Mouse (Mus musculus): Measurements from ENCODE around the gene Phkb. TPM values are rescaled to one million over a fixed set of nuclear protein-coding genes. Genes with fewer than 3 reads are reported as not detected.

Phkb gene
- total and polyA plus RNA-seq, 2 experiments from 2014 or later: 43.7 to 44.7 TPM

DNA sequence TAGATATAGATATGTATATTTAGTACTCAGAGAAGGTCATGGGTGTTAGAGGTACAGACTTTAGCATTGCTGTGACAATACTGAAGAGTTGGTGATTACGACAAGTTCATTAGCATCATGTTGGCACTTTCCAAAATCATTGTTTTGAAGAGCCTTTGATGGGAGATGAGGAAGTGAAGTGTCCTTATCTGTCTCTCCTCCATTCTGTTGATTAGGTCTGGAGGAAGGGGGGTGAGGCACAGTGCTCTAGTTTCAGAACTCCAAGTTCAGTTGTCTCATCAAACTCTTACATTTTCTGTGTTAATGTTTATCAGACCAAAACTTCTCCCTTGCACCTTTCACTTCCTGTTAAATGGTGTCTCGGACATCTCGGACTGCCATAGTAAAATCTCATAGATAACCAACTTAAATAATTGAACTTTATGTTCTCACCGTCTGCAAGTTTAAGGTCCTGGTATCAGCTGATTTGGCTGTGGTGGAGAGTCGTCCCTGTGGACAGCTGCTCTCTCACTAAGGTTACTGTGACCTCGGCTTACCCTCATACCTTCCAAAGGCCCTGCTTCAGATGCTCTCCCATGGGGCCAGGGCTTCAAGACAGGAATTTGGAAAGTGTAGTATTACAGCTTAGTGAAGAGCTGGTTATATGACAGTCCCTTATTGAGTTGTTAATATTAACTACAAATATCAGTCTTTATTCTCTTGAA lies 194.1 kb downstream of the Phkb start:
- Histone ChIP-seq H3K4me3 (ENCODE audit: low read depth, low read length) (no peak overlapping the region), H3K9ac (replicated peaks; ENCODE audit: low read depth, low read length) (no peak overlapping the region), H3K4me2 (ENCODE audit: low read depth, low read length) (no peak overlapping the region), H3K4me1 (ENCODE audit: control insufficient read depth, insufficient read depth) (no peaks in the 10 kb centered on the region), H3K9me3 (replicated peaks; ENCODE audit: control insufficient read depth, low read length) (no peaks in the 10 kb centered on the region), H3K36me3 (replicated peaks; ENCODE audit: control insufficient read depth, insufficient read depth, low read length) (peaks cover 17% of the 10 kb centered on the region), H3K27ac (ENCODE audit: low read depth) (no peak overlapping the region), H3K27me3 (ENCODE audit: control insufficient read depth, insufficient read depth, low read length) (no peaks in the 10 kb centered on the region)
- no peak for TF ChIP-seq CTCF (IDR thresholded peaks at IDR 0.05; ENCODE audit: low read depth)
- no peak for ATAC-seq (ENCODE audit: insufficient read depth, low read depth)
- no peak for DNase-seq (ENCODE audit: low spot score)
- 52% methylated on average over 6 of the region's 6 CpGs for WGBS

DNA sequence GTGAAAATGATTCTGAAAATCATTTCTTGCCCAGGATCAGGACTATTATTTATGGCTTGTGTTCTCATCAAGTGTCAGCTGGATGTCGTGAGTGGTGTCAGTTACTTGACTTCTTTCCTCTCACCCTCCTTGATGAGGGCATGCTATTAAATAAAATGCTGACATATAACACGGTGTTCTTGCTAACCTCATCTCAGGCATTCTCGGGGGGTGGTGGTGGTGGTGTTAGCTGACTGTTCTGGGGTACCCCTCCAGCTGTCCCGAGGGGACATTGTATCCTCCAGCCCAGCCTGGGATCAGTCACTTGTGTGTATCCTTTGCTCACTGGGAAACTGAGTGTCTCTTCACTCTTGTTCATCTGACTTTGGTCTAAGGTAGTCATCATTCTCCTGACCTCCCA lies 194.6 kb downstream of the Phkb start:
- Histone ChIP-seq H3K9ac (replicated peaks; ENCODE audit: low read depth, low read length) (no peak overlapping the region), H3K27ac (ENCODE audit: low read depth) (no peak overlapping the region), H3K9me3 (replicated peaks; ENCODE audit: control insufficient read depth, low read length) (no peaks in the 10 kb centered on the region), H3K4me3 (ENCODE audit: low read depth, low read length) (no peak overlapping the region), H3K4me1 (ENCODE audit: control insufficient read depth, insufficient read depth) (no peaks in the 10 kb centered on the region), H3K4me2 (ENCODE audit: low read depth, low read length) (no peak overlapping the region), H3K36me3 (replicated peaks; ENCODE audit: control insufficient read depth, insufficient read depth, low read length) (peaks cover 11% of the 10 kb centered on the region), H3K27me3 (ENCODE audit: control insufficient read depth, insufficient read depth, low read length) (no peaks in the 10 kb centered on the region)
- 85% methylated on average over 4 of the region's 4 CpGs for WGBS
- ATAC-seq (ENCODE audit: insufficient read depth, low read depth): no peak
- no peak for DNase-seq (ENCODE audit: low spot score)
- TF ChIP-seq EP300 (IDR thresholded peaks at IDR 0.05; ENCODE audit: low read depth): no peak
- TF ChIP-seq CTCF (IDR thresholded peaks at IDR 0.05; ENCODE audit: low read depth): no peak

DNA sequence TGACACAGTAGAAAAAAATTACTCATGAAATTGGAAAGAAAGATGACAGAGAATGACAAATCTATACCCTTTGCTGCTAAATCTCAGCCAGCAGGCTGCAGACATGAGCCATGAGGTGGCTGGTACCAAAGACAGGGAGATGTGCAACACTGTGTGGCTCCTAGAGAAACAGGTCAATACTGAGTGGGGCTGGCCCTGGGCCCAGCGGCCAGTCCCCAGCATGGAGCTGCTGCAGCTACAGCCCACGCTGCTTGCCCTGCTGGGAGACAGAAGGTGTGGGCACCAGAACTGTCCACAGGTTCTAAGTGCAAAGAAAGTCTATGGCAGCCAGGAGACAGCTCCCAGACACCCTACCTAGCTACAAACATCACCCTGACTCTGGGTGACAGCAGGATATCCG lies 197.7 kb downstream of the Phkb start:
- Histone ChIP-seq H3K4me3 (ENCODE audit: low read depth, low read length) (no peak overlapping the region), H3K27me3 (ENCODE audit: control insufficient read depth, insufficient read depth, low read length) (no peaks in the 10 kb centered on the region), H3K4me1 (ENCODE audit: control insufficient read depth, insufficient read depth) (no peaks in the 10 kb centered on the region), H3K9me3 (replicated peaks; ENCODE audit: control insufficient read depth, low read length) (no peaks in the 10 kb centered on the region), H3K9ac (replicated peaks; ENCODE audit: low read depth, low read length) (no peak overlapping the region), H3K4me2 (ENCODE audit: low read depth, low read length) (no peak overlapping the region), H3K27ac (ENCODE audit: low read depth) (no peak overlapping the region), H3K36me3 (replicated peaks; ENCODE audit: control insufficient read depth, insufficient read depth, low read length) (peaks cover 4% of the 10 kb centered on the region; the same call in 1 of the 2 replicates)
- no peak for TF ChIP-seq EP300 (IDR thresholded peaks at IDR 0.05; ENCODE audit: low read depth)
- TF ChIP-seq CTCF (IDR thresholded peaks at IDR 0.05; ENCODE audit: low read depth): no peak
- no peak for DNase-seq (ENCODE audit: low spot score)
- WGBS: 60% methylated on average over 3 of the region's 3 CpGs
- no peak for ATAC-seq (ENCODE audit: insufficient read depth, low read depth)

DNA sequence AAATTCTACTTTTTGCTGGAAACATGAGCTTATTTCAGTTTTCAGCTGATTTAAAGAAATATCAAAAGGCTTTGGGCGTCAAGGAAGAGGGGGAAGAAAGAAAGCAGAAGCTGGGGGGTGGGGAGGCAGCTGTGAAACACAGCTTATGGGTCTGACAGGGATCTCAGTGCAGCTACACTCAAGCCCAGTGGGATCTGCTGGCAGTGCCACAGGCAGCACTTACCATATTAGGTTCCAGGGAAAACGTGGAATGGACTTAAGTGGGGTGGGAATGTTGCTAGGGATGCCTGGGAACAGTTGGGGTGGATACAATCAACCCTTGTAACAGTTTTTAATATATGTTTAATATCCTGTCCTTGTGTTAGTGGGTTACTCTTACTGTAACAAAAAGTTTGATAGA lies 201.3 kb downstream of the Phkb start:
- no peak for DNase-seq (ENCODE audit: low spot score)
- no peak for TF ChIP-seq EP300 (IDR thresholded peaks at IDR 0.05; ENCODE audit: low read depth)
- no peak for TF ChIP-seq CTCF (IDR thresholded peaks at IDR 0.05; ENCODE audit: low read depth)
- no peaks in the 10 kb centered on the region for H3K9me3 ChIP-seq (replicated peaks; ENCODE audit: control insufficient read depth, low read length)
- no peaks in the 10 kb centered on the region for H3K27me3 ChIP-seq (ENCODE audit: control insufficient read depth, insufficient read depth, low read length)
- no peak overlapping the region for H3K4me3 ChIP-seq (ENCODE audit: low read depth, low read length)
- no peak overlapping the region for H3K4me2 ChIP-seq (ENCODE audit: low read depth, low read length)
- no peak for ATAC-seq (ENCODE audit: insufficient read depth, low read depth)
- H3K27ac ChIP-seq (ENCODE audit: low read depth): no peak overlapping the region
- no peaks in the 10 kb centered on the region for H3K4me1 ChIP-seq (ENCODE audit: control insufficient read depth, insufficient read depth)
- peaks cover 4% of the 10 kb centered on the region; the same call in 1 of the 2 replicates for H3K36me3 ChIP-seq (replicated peaks; ENCODE audit: control insufficient read depth, insufficient read depth, low read length)
- no peak overlapping the region for H3K9ac ChIP-seq (replicated peaks; ENCODE audit: low read depth, low read length)
- 24% methylated on average over 2 of the region's 2 CpGs for WGBS

DNA sequence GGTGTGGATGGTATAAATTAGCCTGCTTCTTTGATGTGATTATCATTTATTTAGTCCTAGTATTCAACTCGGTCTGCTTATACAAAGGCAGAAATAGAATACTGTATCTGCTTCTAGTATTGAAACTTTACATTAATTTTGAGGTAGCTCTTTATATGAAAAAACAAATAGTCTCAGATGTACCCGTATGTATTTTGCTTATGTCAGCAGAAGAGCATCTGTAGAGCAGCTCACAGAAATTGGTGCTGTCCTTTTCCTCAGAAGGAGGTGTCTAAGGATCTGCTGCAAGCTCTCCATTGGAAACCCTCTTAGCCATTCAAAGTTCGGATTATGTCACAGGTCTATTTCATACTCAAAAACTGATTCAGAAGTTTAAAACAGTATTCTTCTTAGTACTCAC lies 210.1 kb downstream of the Phkb start:
- WGBS: 76% methylated on average over 3 of the region's 3 CpGs
- no peak overlapping the region for H3K27ac ChIP-seq (ENCODE audit: low read depth)
- H3K4me1 ChIP-seq (ENCODE audit: control insufficient read depth, insufficient read depth): no peaks in the 10 kb centered on the region
- H3K27me3 ChIP-seq (ENCODE audit: control insufficient read depth, insufficient read depth, low read length): no peaks in the 10 kb centered on the region
- DNase-seq (ENCODE audit: low spot score): no peak
- no peaks in the 10 kb centered on the region for H3K36me3 ChIP-seq (replicated peaks; ENCODE audit: control insufficient read depth, insufficient read depth, low read length)
- no peak overlapping the region for H3K4me3 ChIP-seq (ENCODE audit: low read depth, low read length)
- ATAC-seq (ENCODE audit: insufficient read depth, low read depth): no peak
- H3K4me2 ChIP-seq (ENCODE audit: low read depth, low read length): no peak overlapping the region
- H3K9me3 ChIP-seq (replicated peaks; ENCODE audit: control insufficient read depth, low read length): no peaks in the 10 kb centered on the region
- H3K9ac ChIP-seq (replicated peaks; ENCODE audit: low read depth, low read length): no peak overlapping the region
- TF ChIP-seq CTCF (IDR thresholded peaks at IDR 0.05; ENCODE audit: low read depth): no peak
- TF ChIP-seq EP300 (IDR thresholded peaks at IDR 0.05; ENCODE audit: low read depth): no peak

DNA sequence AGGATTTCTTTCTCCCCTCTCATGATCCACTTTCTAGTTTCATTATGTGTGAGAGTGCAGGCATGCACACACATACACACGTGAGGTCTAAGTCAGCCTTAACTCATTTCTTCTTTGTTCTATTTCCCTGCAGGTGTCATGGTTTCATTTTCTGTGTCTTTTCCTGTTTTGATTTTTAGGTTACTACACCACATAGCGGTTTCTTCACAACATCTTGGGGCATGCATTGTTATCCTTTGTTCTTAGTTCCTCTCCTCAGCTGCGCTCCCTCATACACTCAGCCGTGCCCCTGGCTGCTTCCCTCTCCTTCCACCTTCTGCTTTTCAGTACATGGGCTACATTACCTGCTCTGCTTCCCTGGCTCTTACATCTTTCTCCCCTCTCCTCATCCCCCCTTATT lies 211.2 kb downstream of the Phkb start:
- Histone ChIP-seq H3K9ac (replicated peaks; ENCODE audit: low read depth, low read length) (no peak overlapping the region), H3K4me3 (ENCODE audit: low read depth, low read length) (no peak overlapping the region), H3K4me1 (ENCODE audit: control insufficient read depth, insufficient read depth) (no peaks in the 10 kb centered on the region), H3K4me2 (ENCODE audit: low read depth, low read length) (no peak overlapping the region), H3K27ac (ENCODE audit: low read depth) (no peak overlapping the region), H3K27me3 (ENCODE audit: control insufficient read depth, insufficient read depth, low read length) (no peaks in the 10 kb centered on the region), H3K9me3 (replicated peaks; ENCODE audit: control insufficient read depth, low read length) (no peaks in the 10 kb centered on the region), H3K36me3 (replicated peaks; ENCODE audit: control insufficient read depth, insufficient read depth, low read length) (peaks cover 7% of the 10 kb centered on the region; the same call in 1 of the 2 replicates)
- TF ChIP-seq EP300 (IDR thresholded peaks at IDR 0.05; ENCODE audit: low read depth) (no peak), CTCF (IDR thresholded peaks at IDR 0.05; ENCODE audit: low read depth) (no peak)
- ATAC-seq (ENCODE audit: insufficient read depth, low read depth): no peak
- DNase-seq (ENCODE audit: low spot score): no peak
- 80% methylated on average over 4 of the region's 4 CpGs for WGBS

Data from heart, postnatal 0 days (tissue).